Mouse (Mus musculus): ENCODE results near the gene Tas2r107. TPM values are rescaled to one million over a fixed set of nuclear protein-coding genes. Genes with fewer than 3 reads are reported as not detected.
"Not testable (repeated sequence)": the region's sequence is repeated elsewhere in the genome, so short reads cannot be mapped to it uniquely, and the experiment has no call there.

Gene Tas2r107
- total RNA-seq (2021): not detected
- long read RNA-seq, experiment 1: 0 reads
- long read RNA-seq, experiment 2: 0 reads

DNA sequence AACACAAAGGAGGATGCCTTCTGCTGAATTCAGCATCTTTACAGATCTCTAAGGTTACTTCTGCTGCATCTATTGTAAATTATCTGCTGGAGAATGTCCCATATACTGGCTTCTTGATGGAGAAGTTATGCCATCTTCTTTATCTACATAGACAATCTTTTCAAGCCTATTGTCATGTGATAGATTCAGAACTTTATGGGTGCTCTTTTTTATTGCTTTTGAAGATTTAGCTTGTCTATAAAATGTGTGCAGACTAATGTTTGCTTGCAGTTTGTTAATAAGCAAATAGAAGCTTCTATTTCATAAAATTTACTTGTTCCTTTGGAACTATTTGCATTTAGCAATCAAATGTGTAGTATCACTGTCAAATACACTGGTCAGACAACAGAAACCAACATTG, at the start of gene Tas2r107:
Gene Tas2r107 (minus strand): TSS at position 101 of the 400 bp plus-strand sequence.
- no peak for DNase-seq
- intact Hi-C loops (cut with DNase I; ENCODE audit: low total_unique reads): no loop called here

DNA sequence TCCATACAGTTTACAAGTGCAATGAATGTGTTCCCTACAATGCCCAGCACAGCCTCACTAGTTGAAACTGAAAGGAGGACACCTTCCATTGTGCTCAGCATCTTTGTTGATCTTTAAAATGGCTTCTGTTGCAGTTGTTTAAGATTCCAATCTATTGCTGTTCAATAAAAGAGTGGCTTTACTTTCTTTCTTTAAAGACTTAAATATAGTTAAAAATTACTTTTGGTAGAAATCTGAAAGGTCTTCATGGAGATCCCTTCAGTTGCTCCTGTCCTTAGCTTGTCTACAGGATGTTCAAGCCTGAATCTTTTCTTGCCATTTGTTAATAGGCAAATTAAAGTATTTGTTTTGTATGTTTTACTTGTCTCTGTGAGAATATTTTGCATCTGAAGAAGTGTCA, 30.0 kb upstream of the Tas2r107 start, which contains the start of gene Tas2r114:
Gene Tas2r114 (minus strand): TSS at position 101 of the 400 bp plus-strand sequence.
- no peak for DNase-seq
- intact Hi-C loops (cut with DNase I; ENCODE audit: low total_unique reads): no loop called here

DNA sequence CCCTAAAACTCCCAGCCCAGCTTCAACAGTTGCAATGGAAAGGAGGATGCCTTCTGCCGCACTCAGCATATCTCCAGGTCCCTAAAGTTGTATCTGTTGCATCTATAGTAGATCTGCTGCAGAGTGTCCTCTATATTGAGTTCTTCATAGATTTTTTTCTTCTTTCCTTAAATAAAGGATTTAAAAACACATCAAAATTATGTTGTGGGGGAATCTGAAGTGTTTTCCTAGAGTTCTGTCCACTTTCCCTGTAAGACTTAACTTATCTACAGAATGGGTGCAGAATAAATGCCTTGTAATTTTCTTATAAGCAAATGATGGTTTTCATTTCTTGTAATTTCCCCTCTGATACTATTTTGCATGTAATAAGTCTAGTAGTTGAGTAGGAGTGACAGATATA, 27.4 kb upstream of the Tas2r107 start, which contains the start of gene Tas2r105:
Gene Tas2r105 (minus strand): TSS at position 101 of the 400 bp plus-strand sequence.
- DNase-seq: no peak
- intact Hi-C loops (cut with DNase I; ENCODE audit: low total_unique reads): no loop called here

DNA sequence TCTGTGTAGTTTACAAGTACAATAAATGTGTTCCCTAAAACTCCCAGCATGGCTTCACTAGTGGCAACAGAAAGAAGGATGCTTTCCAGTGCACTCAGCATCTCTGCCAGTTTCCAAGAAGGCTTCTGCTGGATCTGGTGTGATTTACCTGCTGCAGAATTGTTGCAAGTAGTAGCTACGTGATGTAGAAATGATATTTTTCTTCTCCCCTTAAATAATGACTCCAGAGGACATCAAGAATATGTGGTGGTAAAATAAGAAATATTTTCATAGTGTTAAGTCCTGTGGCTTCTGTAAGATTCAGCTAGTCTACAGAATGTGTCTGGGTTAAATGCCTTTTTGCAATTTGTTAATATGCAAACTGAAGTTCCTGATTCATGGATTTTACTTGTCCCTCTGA, 25.7 kb upstream of the Tas2r107 start, which contains the start of gene Tas2r104:
Gene Tas2r104 (minus strand): TSS at position 101 of the 400 bp plus-strand sequence.
- intact Hi-C loops (cut with DNase I; ENCODE audit: low total_unique reads): no loop called here
- no peak for DNase-seq

DNA sequence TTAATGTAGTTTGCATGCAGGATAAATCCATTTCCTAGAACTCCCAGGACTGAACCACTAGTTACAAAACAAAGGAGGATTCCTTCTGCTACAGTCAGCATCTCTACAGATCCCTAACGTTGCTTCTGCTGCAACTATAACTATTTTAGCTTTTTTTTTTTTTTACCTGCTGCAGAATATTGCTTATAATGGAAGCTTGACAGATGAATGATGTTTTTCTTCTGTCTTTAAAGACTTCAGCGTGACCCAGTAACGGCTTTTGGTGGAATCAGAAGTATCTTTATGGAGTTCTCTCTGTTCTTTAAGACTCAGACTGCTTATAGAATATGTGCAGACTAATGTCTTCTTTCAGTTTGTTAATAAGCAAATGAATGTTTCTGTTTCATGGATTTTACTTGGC, 18.8 kb upstream of the Tas2r107 start, which contains the start of gene Tas2r106:
Gene Tas2r106 (minus strand): TSS at position 101 of the 400 bp plus-strand sequence.
- no peak for DNase-seq
- intact Hi-C loops (cut with DNase I; ENCODE audit: low total_unique reads): no loop called here

DNA sequence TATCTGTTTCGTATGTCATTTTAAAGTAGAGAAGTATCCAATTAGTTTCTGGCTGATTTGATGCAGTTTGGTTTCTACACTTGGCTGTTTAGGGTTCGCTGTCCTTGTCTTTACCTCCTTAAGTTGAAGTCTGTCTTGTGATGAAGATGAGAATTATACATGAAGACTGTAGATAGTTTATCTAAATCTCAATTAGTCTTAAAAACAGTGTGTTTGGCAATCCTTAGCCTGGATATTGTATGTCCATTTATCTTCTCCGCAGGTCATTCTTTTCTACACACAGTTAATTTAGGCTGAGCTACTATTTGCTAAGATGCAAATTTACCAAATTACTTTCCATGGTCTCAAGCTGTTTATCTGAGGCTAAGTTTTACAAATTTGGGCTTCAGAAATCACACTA, 29.1 kb downstream of the Tas2r107 start, which contains the start of gene Tas2r130:
Gene Tas2r130 (minus strand): TSS at position 101 of the 400 bp plus-strand sequence.
- intact Hi-C loops (cut with DNase I; ENCODE audit: low total_unique reads): no loop called here
- no peak for DNase-seq

DNA sequence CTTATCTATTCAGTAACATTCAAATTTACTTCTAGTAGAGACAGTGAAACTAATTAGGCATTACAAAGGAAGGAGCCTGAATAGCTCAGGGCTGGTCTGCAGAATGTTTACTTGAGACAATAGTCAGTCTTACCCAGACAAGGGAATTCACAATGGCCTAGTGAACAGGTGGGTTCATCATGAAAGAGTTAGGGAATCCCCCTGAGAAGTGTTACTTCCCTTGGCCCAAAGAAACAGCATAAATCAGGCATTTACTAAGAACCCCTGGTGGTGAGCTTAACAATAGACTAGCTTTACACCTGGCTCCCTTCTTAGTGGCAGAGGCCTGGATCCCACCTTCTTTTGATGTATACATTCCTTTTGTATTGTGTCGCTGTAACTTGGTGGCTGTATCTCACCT, 50.0 kb downstream of the Tas2r107 start:
- intact Hi-C loops (cut with DNase I; ENCODE audit: low total_unique reads); DNase-seq: not testable (repeated sequence)

Other genes with a start within 250 kb of the Tas2r107 start
- gene 5430401F13Rik, start 173.7 kb downstream of the Tas2r107 start, total RNA-seq (2021): not detected
- gene Gm6619, start 173.7 kb downstream of the Tas2r107 start, total RNA-seq (2021): not detected
- gene Tas2r130, start 29.2 kb downstream of the Tas2r107 start, total RNA-seq (2021): not detected
- not detected for gene Tas2r106, start 18.7 kb upstream of the Tas2r107 start, total RNA-seq (2021)
- not detected for gene Tas2r104, start 25.6 kb upstream of the Tas2r107 start, total RNA-seq (2021)
- gene Tas2r105, start 27.3 kb upstream of the Tas2r107 start, total RNA-seq (2021): not detected
- gene Tas2r114, start 29.9 kb upstream of the Tas2r107 start, total RNA-seq (2021): not detected

Data from gastrocnemius, postnatal 14 days (tissue).